Mouse (Mus musculus) ES-E14 (cell line): ENCODE measurements around the gene Leng9. TPM values are rescaled to one million over a fixed set of nuclear protein-coding genes. Genes with fewer than 3 reads are reported as not detected.

Experiments
- DNase-seq: peaks from one replicate; pipeline ENCODE4 v3.0.0-alpha.2; 2013; ENCODE audit warnings: low read depth, low spot score
- H3K27ac ChIP-seq: 2 replicates; pipeline ENCODE4 v1.5.1; 2012; ENCODE audit warnings: low read depth, mild to moderate bottlenecking, low read length, moderate library complexity, mixed read lengths; ENCODE audit not compliant: poor library complexity, insufficient read depth, severe bottlenecking
- H3K36me3 ChIP-seq: 2 replicates; pipeline ENCODE4 v1.6.1; 2012; ENCODE audit warnings: mild to moderate bottlenecking, low read length, moderate library complexity, mixed read lengths; ENCODE audit not compliant: control insufficient read depth, poor library complexity, insufficient read depth, severe bottlenecking
- H3K4me1 ChIP-seq, 2 experiments: fragments of 150-350 bp in 1 of 2; sonication (generic) in 1 of 2; 2 replicates each; pipeline ENCODE4 v1.6.1; 2012; ENCODE audit warnings: low read length in 2 of 2, mild to moderate bottlenecking in 1 of 2, mixed read lengths in 1 of 2; ENCODE audit not compliant: control insufficient read depth in 2 of 2, insufficient read depth in 2 of 2, poor library complexity in 1 of 2
- H3K4me3 ChIP-seq, 2 experiments: fragments of 150-350 bp in 1 of 2; sonication (generic) in 1 of 2; 2 replicates each; pipeline ENCODE4 v1.5.1; 2012; ENCODE audit warnings: low read length in 2 of 2, low read depth in 1 of 2, mild to moderate bottlenecking in 1 of 2, mixed read lengths in 1 of 2; ENCODE audit not compliant: insufficient read depth in 1 of 2, poor library complexity in 1 of 2, severe bottlenecking in 1 of 2
- H3K9ac ChIP-seq: 2 replicates; pipeline ENCODE4 v1.6.1; 2012; ENCODE audit warnings: low read depth, mild to moderate bottlenecking, low read length, mixed read lengths; ENCODE audit not compliant: poor library complexity, insufficient read depth, severe bottlenecking
- H3K9me3 ChIP-seq: fragments of 150-350 bp; sonication (generic); 2 replicates; pipeline ENCODE4 v1.6.1; 2012; ENCODE audit warnings: low read depth, mild to moderate bottlenecking, low read length; ENCODE audit not compliant: control insufficient read depth, insufficient read depth
- CHD2 ChIP-seq: IDR thresholded peaks from 2 replicates; pipeline ENCODE4 v1.6.1; 2014; ENCODE audit warnings: mild to moderate bottlenecking, low read depth, low read length, inconsistent platforms
- HCFC1 ChIP-seq: IDR thresholded peaks from 2 replicates; pipeline ENCODE4 v1.6.1; 2012; ENCODE audit warnings: low read length, inconsistent platforms, borderline replicate concordance; ENCODE audit not compliant: insufficient read depth
- MAFK ChIP-seq: IDR thresholded peaks from 2 replicates; pipeline ENCODE4 v1.6.1; 2014; ENCODE audit warnings: mild to moderate bottlenecking, low read depth, low read length, inconsistent platforms; ENCODE audit not compliant: insufficient read depth
- ZC3H11A ChIP-seq: IDR thresholded peaks from 2 replicates; pipeline ENCODE4 v1.6.1; 2012; ENCODE audit warnings: low read depth, mild to moderate bottlenecking, inconsistent platforms, low read length, borderline replicate concordance
- ZNF384 ChIP-seq: IDR thresholded peaks from 2 replicates; pipeline ENCODE4 v1.6.1; 2012; ENCODE audit warnings: low read depth, low read length, inconsistent platforms
- in situ Hi-C, 2 experiments: fragments of 600-800 bp; cut with MboI; formaldehyde crosslinking; loops; one replicate each; pipeline ENCODE4 v1.15.1; 2025; ENCODE audit warnings: low sequenced_read_pairs in 2 of 2, inconsistent platforms in 1 of 2; ENCODE audit not compliant: unreplicated experiment in 2 of 2
- total RNA-seq: library from RNA; depleted of rRNA; stranded (reverse); fragments of 300-350 nt; gene quantifications from 2 replicates; pipeline ENCODE4 v1.2.3, GENCODE M21; 2012

Gene Leng9
- total RNA-seq, 1 experiment, result 1.0 TPM

GRCm38 (mm10) chr7:4125306-4125705, 24.9 kb downstream of the Leng9 start:
- peak; percentile 51 for DNase-seq
- TF ChIP-seq CHD2 (no peak), MAFK (no peak), ZNF384 (no peak), HCFC1 (no peak), ZC3H11A (no peak)
- in situ Hi-C loops, result loop anchor here in 1 of 2 experiments (25.0 kb wide), 1 partner anchor 312 kb away; the partner anchor contains the start of gene Rdh13
- Histone ChIP-seq H3K4me1 (peaks cover 7 to 42% of the 10 kb centered on the region in 2 experiments; a peak in 3 of 4 replicates), H3K9ac (peak overlapping the region; percentile 54), H3K9me3 (no peaks in the 10 kb centered on the region), H3K27ac (peak overlapping the region; percentile 87), H3K36me3 (no peaks in the 10 kb centered on the region; the same call in 1 of the 2 replicates), H3K4me3 (peak overlapping the region; percentile 30 to 38; a peak in 2 of 4 replicates)

GRCm38 (mm10) chr7:4124856-4125255, 25.3 kb downstream of the Leng9 start:
- peaks cover 7 to 44% of the 10 kb centered on the region in 2 experiments; a peak in 3 of 4 replicates for H3K4me1 ChIP-seq
- H3K27ac ChIP-seq, result peak overlapping the region; percentile 87
- peak overlapping the region; percentile 54 for H3K9ac ChIP-seq
- H3K36me3 ChIP-seq, result no peaks in the 10 kb centered on the region; the same call in 1 of the 2 replicates
- no peaks in the 10 kb centered on the region for H3K9me3 ChIP-seq
- peak overlapping the region; percentile 30 to 38; a peak in 3 of 4 replicates for H3K4me3 ChIP-seq
- peak; percentile 67 for DNase-seq
- in situ Hi-C loops, result loop anchor here in 1 of 2 experiments (25.0 kb wide), 1 partner anchor 312 kb away; the partner anchor contains the start of gene Rdh13
- no peak for TF ChIP-seq ZC3H11A
- TF ChIP-seq MAFK, result no peak

GRCm38 (mm10) chr7:4124315-4124759, 25.8 kb downstream of the Leng9 start:
- Histone ChIP-seq H3K36me3 (no peaks in the 10 kb centered on the region; the same call in 1 of the 2 replicates), H3K4me1 (peaks cover 7 to 44% of the 10 kb centered on the region in 2 experiments; a peak in 3 of 4 replicates), H3K9me3 (no peaks in the 10 kb centered on the region), H3K4me3 (peak overlapping the region; percentile 8 to 38; a peak in 3 of 4 replicates), H3K9ac (no peak overlapping the region; the same call in 1 of the 2 replicates), H3K27ac (peak overlapping the region; percentile 87)
- peak; percentile 89 for DNase-seq
- no peak for TF ChIP-seq MAFK
- TF ChIP-seq CHD2, result no peak
- TF ChIP-seq ZNF384, result no peak
- TF ChIP-seq HCFC1, result no peak
- TF ChIP-seq ZC3H11A, result no peak
- in situ Hi-C loops, result no loop called here

- Histone ChIP-seq H3K27ac (peak overlapping the region; percentile 85), H3K9me3 (no peaks in the 10 kb centered on the region), H3K4me3 (0 out of 4 replicates have a peak overlapping the region, but pooled peaks of 1 of the 2 experiments have one; percentile 3), H3K9ac (peak overlapping the region; percentile 63), H3K36me3 (no peaks in the 10 kb centered on the region; the same call in 1 of the 2 replicates), H3K4me1 (peaks cover 7 to 44% of the 10 kb centered on the region in 2 experiments; a peak in 3 of 4 replicates)
- no peak for TF ChIP-seq MAFK
- no peak for DNase-seq
- in situ Hi-C loops, result no loop called here
Observed at GRCm38 (mm10) chr7:4123732-4124131, 26.4 kb downstream of the Leng9 start.
